ENCODE assay signal across 8 mouse cellular contexts in genomic region chr7:78895653-78896333, GRCm38 (mm10). TPM values are rescaled to one million over a fixed set of nuclear protein-coding genes. Genes with fewer than 3 reads are reported as not detected.
DNase-seq lines count a peak whose midpoint lies in the region; ATAC-seq and TF ChIP-seq lines count a peak whose summit lies in the region.

Gene Aen (plus strand): TSS chr7:78895854.

- peaks cover 20% of the 10 kb centered on the region for H3K4me1 ChIP-seq in embryonic facial prominence, embryonic 13.5 days
- H3K4me1 ChIP-seq in kidney, adult 2 months (ENCODE audit: control insufficient read depth, insufficient read depth, low read length), result peaks cover 12% of the 10 kb centered on the region; the same call in 1 of the 2 replicates
- H3K4me1 ChIP-seq in limb, embryonic 12.5 days (replicated peaks), result peaks cover 16% of the 10 kb centered on the region
- peaks cover 22% of the 10 kb centered on the region for H3K4me1 ChIP-seq in midbrain, embryonic 15.5 days
- H3K4me1 ChIP-seq in spleen, adult 2 months (ENCODE audit: control insufficient read depth, insufficient read depth, insufficient read length), result peaks cover 5% of the 10 kb centered on the region; the same call in 1 of the 2 replicates

- H3K27me3 ChIP-seq in embryonic facial prominence, embryonic 13.5 days, result no peaks in the 10 kb centered on the region
- no peaks in the 10 kb centered on the region for H3K27me3 ChIP-seq in kidney, adult 2 months (replicated peaks; ENCODE audit: control insufficient read depth, insufficient read depth, low read length)
- no peaks in the 10 kb centered on the region for H3K27me3 ChIP-seq in limb, embryonic 12.5 days
- no peaks in the 10 kb centered on the region for H3K27me3 ChIP-seq in midbrain, embryonic 15.5 days (replicated peaks)
- H3K27me3 ChIP-seq in spleen, adult 2 months (ENCODE audit: control insufficient read depth, insufficient read depth, low read length), result no peaks in the 10 kb centered on the region

- H3K4me3 ChIP-seq in embryonic facial prominence, embryonic 13.5 days, result peak within 1 kb of the TSS; percentile 97
- H3K4me3 ChIP-seq in kidney, adult 2 months (ENCODE audit: insufficient read depth, low read depth, low read length), result peak within 1 kb of the TSS; percentile 85
- H3K4me3 ChIP-seq in limb, embryonic 12.5 days (replicated peaks), result peak within 1 kb of the TSS; percentile 91
- peak within 1 kb of the TSS; percentile 81 for H3K4me3 ChIP-seq in midbrain, embryonic 15.5 days
- peak within 1 kb of the TSS; percentile 72 for H3K4me3 ChIP-seq in spleen, adult 2 months (ENCODE audit: extremely low read depth, insufficient read depth, insufficient read length)

- H3K4me2 ChIP-seq in embryonic facial prominence, embryonic 13.5 days, result peak within 1 kb of the TSS; percentile 93
- H3K4me2 ChIP-seq in limb, embryonic 12.5 days, result peak within 1 kb of the TSS; percentile 88
- H3K4me2 ChIP-seq in midbrain, embryonic 15.5 days, result peak within 1 kb of the TSS; percentile 88

- peaks cover 11% of the 10 kb centered on the region; the same call in 1 of the 2 replicates for H3K36me3 ChIP-seq in embryonic facial prominence, embryonic 13.5 days
- H3K36me3 ChIP-seq in kidney, adult 2 months (ENCODE audit: control insufficient read depth, insufficient read depth, low read length), result no peaks in the 10 kb centered on the region
- H3K36me3 ChIP-seq in limb, embryonic 12.5 days, result no peaks in the 10 kb centered on the region
- no peaks in the 10 kb centered on the region for H3K36me3 ChIP-seq in midbrain, embryonic 15.5 days (replicated peaks)
- H3K36me3 ChIP-seq in spleen, adult 2 months (ENCODE audit: control insufficient read depth, insufficient read depth, low read length), result no peaks in the 10 kb centered on the region

- peak; percentile 94 for DNase-seq in 3134 (ENCODE audit: extremely low read depth, insufficient read length, low spot score)
- DNase-seq in adrenal gland, postnatal 36 days, result peak; percentile 99
- peak; percentile 99 to 100 for DNase-seq in heart, adult 18-20 months
- DNase-seq in kidney, adult 2 months, result peak; percentile 100
- peak; percentile 95 to 99 for DNase-seq in spleen, adult 2 months (ENCODE audit: low read depth in 1 of 2, low spot score in 2 of 2)

- H3K9me3 ChIP-seq in embryonic facial prominence, embryonic 13.5 days, result no peaks in the 10 kb centered on the region
- no peaks in the 10 kb centered on the region for H3K9me3 ChIP-seq in limb, embryonic 12.5 days
- no peaks in the 10 kb centered on the region for H3K9me3 ChIP-seq in midbrain, embryonic 15.5 days

- peak within 1 kb of the TSS; percentile 83 for H3K9ac ChIP-seq in embryonic facial prominence, embryonic 13.5 days
- H3K9ac ChIP-seq in limb, embryonic 12.5 days (replicated peaks), result peak within 1 kb of the TSS; percentile 71
- H3K9ac ChIP-seq in midbrain, embryonic 15.5 days, result peak within 1 kb of the TSS; percentile 66

- H3K27ac ChIP-seq in embryonic facial prominence, embryonic 13.5 days, result 0 out of 2 replicates have a peak within 1 kb of the TSS, but pooled peaks have one; percentile 49
- H3K27ac ChIP-seq in kidney, adult 2 months (ENCODE audit: insufficient read depth, low read depth, low read length), result 0 out of 2 replicates have a peak within 1 kb of the TSS, but pooled peaks have one; percentile 24
- no peak within 1 kb of the TSS for H3K27ac ChIP-seq in limb, embryonic 12.5 days
- H3K27ac ChIP-seq in midbrain, embryonic 15.5 days, result 0 out of 2 replicates have a peak within 1 kb of the TSS, but pooled peaks have one; percentile 41
- H3K27ac ChIP-seq in spleen, adult 2 months (ENCODE audit: insufficient read depth, low read length), result no peak within 1 kb of the TSS

- TF ChIP-seq CTCF in kidney, adult 2 months (conservative IDR thresholded peaks at IDR 0.05; ENCODE audit: insufficient read depth, insufficient read length, low read depth, low read length), result no peak
- no peak for TF ChIP-seq CTCF in spleen, adult 2 months (IDR thresholded peaks at IDR 0.05; ENCODE audit: extremely low read depth, insufficient read depth, insufficient read length, insufficient replicate concordance)

- WGBS in embryonic facial prominence, embryonic 13.5 days, result 4% methylated on average over 53 of the region's 53 CpGs
- under 1% methylated on average over 53 of the region's 53 CpGs for WGBS in kidney, adult 2 months
- WGBS in limb, embryonic 12.5 days, result under 1% methylated on average over 53 of the region's 53 CpGs
- under 1% methylated on average over 53 of the region's 53 CpGs for WGBS in midbrain, embryonic 15.5 days
- WGBS in spleen, adult 2 months, result 1% methylated on average over 53 of the region's 53 CpGs

- peak; percentile 95 for ATAC-seq in embryonic facial prominence, embryonic 13.5 days (ENCODE audit: insufficient number of reproducible peaks, insufficient read depth, low FRiP score, low TSS enrichment, low read depth)
- peak; percentile 98 for ATAC-seq in limb, embryonic 12.5 days (ENCODE audit: insufficient number of reproducible peaks, insufficient read depth, low FRiP score, low TSS enrichment, low read depth)
- ATAC-seq in midbrain, embryonic 15.5 days (replicated peaks), result peak; percentile 98

- TF ChIP-seq POLR2A in kidney, adult 2 months (IDR thresholded peaks at IDR 0.05; ENCODE audit: low read depth, low read length), result peak; percentile 18
- no peak for TF ChIP-seq POLR2A in spleen, adult 2 months (IDR thresholded peaks at IDR 0.05; ENCODE audit: low read depth, low read length)

RNA-seq across cellular contexts. Expression of gene Aen, which starts in this region (rescaled TPM):
- total RNA-seq in adrenal gland, postnatal 36 days (2021), result 10 to 100 TPM; 37.8 to 39.2 TPM
- polyA plus RNA-seq in embryonic facial prominence, embryonic 13.5 days (2015; fragmentation: Nextera tagmentation; extraction: Ambion mirVana), result 33.8 and 41.8 TPM in 2 replicates
- total RNA-seq in heart, adult 18-20 months (2021), result 10 to 100 TPM; 35.8 to 37.0 TPM
- 20.1 and 20.7 TPM in 2 replicates for polyA plus RNA-seq in kidney, adult 2 months (2012; rRNA removed)
- polyA plus RNA-seq in limb, embryonic 12.5 days (2016; fragmentation: Nextera tagmentation; extraction: Ambion mirVana), result 36.4 and 38.5 TPM in 2 replicates
- 51.6 and 52.7 TPM in 2 replicates for polyA plus RNA-seq in midbrain, embryonic 15.5 days (2015; fragmentation: Nextera tagmentation; extraction: Ambion mirVana)
- polyA plus RNA-seq in spleen, adult 2 months (2012; rRNA removed), result 14.6 and 18.1 TPM in 2 replicates

Comparison
In these comparisons a context has a peak if more than half of its experiments do, and no peak if none do; other contexts are left out.
1. H3K27ac ChIP-seq: peak in embryonic facial prominence, embryonic 13.5 days (single experiment), kidney, adult 2 months (single experiment) and midbrain, embryonic 15.5 days (single experiment); none in limb, embryonic 12.5 days (single experiment) and spleen, adult 2 months (single experiment).
2. Peak in every context shown above with its lines, with median percentiles within 50 percentile points of each other: DNase-seq, ATAC-seq, H3K4me2 ChIP-seq, H3K4me3 ChIP-seq and H3K9ac ChIP-seq.